Mouse (Mus musculus) urinary bladder, postnatal 10 days (tissue): ENCODE data around the gene Mark1.

ENCODE experiments used
- DNase-seq: peaks from one replicate; pipeline ENCODE4 v3.0.0; 2022; ENCODE audit warnings: low spot score

Gene Mark1

GRCm38 (mm10) chr1:184961853-184962252 lies 37.5 kb downstream of the Mark1 start:
- no peak for DNase-seq

GRCm38 (mm10) chr1:184958818-184959217 lies 40.6 kb downstream of the Mark1 start:
- DNase-seq, result no peak

DNA sequence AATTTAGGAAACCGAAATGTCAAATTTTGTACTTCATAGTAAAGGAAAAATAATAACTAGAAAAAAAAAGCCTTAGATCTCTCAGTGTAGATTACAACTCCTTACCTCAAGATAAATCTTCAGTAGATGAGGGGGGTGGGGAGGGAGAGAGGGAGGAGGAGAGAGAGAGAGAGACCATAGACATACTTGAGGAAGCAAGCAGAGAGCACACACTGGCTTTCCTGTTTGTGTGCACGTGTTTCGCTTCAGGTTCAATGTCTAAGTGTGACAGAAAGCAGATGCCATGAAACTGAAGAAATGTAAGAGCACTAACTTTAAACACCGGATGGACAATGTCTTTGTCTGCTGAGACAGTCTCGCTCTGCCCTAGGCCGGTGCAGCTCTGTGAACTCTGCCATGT lies 41.0 kb downstream of the Mark1 start:
- DNase-seq, result no peak

GRCm38 (mm10) chr1:184951758-184952157 lies 47.6 kb downstream of the Mark1 start:
- DNase-seq, result no peak

- DNase-seq, result no peak
Observed at GRCm38 (mm10) chr1:184951057-184951456, 48.3 kb downstream of the Mark1 start.

DNA sequence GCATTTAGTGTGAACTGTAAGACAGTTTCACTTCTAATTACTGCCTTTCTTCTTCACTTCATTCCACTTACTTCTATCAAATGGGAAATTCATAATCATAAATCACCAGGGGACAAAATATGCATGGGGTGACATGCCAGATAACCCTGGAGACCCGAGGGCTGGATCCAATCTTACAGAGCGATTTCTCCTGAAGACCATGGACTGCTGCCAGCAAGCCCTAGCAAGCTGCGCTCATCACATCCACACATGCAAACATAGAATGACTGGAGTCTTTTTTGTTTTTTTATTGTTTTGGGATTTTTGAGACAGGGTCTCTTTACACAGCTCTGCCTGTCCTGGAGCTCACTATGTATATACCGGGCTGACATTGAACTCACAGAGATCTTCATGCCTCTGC lies 61.3 kb downstream of the Mark1 start:
- DNase-seq, result no peak

GRCm38 (mm10) chr1:184935980-184936379 lies 63.4 kb downstream of the Mark1 start:
- DNase-seq, result no peak

DNA sequence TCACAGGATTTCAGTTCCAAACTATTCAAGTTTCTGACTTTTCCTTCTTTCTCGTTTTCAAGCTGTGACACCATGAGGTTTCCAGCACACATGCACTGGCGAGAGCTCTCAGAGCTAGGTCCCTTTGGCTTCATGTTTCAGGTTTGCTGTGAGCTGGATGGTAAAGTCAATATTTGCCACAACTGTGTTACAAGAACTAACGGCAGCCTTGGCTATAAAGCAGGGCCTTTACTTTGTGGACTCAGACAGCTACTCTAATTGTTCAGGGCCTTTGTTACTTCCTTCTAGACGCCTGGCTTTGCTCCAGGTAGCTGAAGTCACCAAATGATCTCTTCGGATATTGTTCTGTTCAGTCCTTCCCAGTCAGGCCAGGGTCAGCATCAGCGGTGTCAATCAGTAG lies 63.9 kb downstream of the Mark1 start:
- DNase-seq, result no peak

DNA sequence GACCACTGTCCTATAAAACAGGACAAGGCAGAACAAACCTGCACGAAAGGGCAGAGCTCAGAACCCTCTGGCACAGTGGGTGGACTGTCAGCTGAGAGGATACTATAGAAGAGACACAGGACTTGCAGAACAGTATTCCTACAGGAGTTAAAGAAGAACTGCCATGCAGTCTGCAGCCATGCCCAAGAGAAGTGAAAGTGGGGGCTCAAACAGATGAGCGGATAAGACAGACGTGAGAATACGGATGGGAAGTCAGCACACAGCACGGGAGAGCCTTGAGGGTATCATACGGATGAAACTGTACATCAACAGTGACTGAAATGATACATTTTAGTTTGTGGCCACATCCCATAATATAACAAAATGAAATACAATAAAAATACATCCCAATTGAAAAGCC lies 68.3 kb downstream of the Mark1 start:
- no peak for DNase-seq

DNA sequence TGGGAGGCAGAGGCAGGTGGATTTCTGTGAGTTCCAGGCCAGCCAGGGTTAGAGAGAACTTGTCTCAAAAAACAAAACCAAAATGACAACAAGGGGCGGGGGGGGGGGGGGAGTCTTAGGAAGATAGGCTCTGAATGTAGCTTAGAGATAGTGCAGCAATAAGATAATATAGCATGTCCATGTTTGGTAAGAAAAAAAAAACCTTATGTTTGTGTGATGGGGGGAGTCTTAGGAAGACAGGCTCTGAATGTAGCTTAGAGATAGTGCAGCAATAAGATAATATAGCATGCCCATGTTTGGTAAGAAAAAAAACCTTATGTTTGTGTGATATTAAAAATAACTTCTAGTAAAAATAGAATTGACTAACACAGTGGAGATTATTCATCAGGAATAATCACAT lies 71.0 kb downstream of the Mark1 start:
- no peak for DNase-seq

DNA sequence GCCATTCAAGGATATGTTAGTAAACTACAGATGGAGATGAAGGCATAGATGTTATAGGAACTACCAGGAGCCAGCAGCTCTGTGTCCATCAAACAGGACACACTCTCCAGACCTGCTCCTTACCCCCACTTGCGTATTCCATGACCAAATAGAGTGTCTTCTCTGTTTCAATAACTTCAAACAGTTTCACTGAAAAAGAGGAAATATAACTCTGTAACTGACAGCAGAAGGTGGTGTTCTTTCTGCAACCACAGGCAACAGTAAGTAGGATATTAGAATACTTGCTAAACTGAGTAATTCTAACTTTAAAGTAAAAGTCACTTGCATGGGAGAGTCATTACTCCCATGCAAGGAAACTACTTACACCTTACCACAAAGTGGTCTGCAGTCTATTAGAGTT lies 71.5 kb downstream of the Mark1 start:
- no peak for DNase-seq

DNA sequence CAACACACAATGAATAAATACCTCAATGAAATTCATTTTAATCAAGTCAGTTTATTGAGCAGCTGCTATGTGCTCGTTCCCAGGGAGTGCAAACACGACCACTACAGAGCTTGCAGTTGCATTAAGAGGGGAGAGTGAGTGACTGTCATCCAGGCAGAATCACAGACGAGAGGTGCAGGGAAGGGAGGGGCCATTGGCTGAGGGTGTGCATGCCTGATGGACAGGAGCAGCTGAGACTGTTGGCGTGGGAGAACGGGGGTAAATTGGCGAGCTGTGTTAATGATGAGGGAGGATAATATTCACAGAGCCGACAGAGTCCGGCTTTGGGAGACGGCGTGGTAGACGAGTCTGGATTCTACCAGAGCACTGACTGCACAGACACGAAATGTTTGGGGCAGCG lies 76.5 kb downstream of the Mark1 start:
- no peak for DNase-seq

DNA sequence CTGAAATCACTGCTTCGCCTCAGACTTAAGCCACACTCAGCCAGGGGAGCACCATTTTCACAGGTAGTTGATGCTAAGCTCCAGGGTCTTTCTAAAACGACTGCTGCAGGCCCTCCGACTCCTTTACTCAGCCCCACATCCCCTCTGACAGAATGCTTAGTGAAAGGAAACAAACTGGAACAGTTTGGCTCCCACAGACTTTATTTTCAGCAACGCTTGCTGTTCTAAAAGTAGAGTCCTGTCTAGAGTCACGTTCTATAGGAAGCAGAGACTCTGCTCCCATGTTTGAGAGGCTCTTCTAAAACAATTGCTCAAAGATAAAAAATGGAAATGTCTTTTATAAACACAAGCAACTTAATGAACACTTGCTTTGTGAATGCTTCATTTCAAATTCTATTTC lies 79.3 kb downstream of the Mark1 start:
- no peak for DNase-seq

GRCm38 (mm10) chr1:184918227-184918888 lies 81.0 kb downstream of the Mark1 start:
- DNase-seq, result no peak

GRCm38 (mm10) chr1:184912336-184912735 lies 87.0 kb downstream of the Mark1 start:
- no peak for DNase-seq

GRCm38 (mm10) chr1:184911861-184912260 lies 87.5 kb downstream of the Mark1 start:
- DNase-seq, result no peak

GRCm38 (mm10) chr1:184908558-184908957 lies 90.8 kb downstream of the Mark1 start:
- no peak for DNase-seq

- DNase-seq, result no peak
Observed at GRCm38 (mm10) chr1:184905904-184906745, 93.2 kb downstream of the Mark1 start.

GRCm38 (mm10) chr1:184905371-184905770 lies 94.0 kb downstream of the Mark1 start:
- DNase-seq, result no peak

- no peak for DNase-seq
Observed at GRCm38 (mm10) chr1:184903697-184904096, 95.7 kb downstream of the Mark1 start.

DNA sequence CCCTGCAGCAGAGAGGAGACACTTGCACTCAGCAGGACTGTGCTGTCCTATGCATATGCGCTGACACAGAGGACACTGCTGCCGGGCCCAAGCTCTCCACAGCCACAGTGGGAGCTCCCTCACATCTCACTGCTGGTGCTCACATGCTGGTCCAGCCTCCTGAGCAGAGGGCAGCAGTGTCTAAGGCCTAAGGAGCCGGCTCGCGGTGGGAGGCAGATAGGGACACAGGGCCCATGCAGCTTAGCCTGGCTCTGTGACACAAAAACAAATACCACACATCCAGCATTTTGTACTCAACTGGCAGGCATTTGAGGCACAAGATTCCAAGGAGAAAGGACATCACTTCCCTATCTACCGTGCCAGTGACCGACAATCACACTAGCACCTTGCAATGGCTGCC lies 96.5 kb downstream of the Mark1 start:
- no peak for DNase-seq

GRCm38 (mm10) chr1:184897350-184897749 lies 102.0 kb downstream of the Mark1 start:
- DNase-seq, result no peak

GRCm38 (mm10) chr1:184891998-184892397 lies 107.4 kb downstream of the Mark1 start:
- no peak for DNase-seq

GRCm38 (mm10) chr1:184889454-184889853 lies 109.9 kb downstream of the Mark1 start:
- no peak for DNase-seq
